Mouse (Mus musculus) ovary, postnatal 14 days (tissue): ENCODE measurements at regions not wholly inside any gene's neighbourhood (a gene's known extent, or its start where the extent isn't known, plus 50 kb on each side); places are given as distances from the start of the nearest gene placed in this dataset.

Experiments
- DNase-seq: peaks from one replicate; pipeline ENCODE4 v3.0.0; 2022; ENCODE audit warnings: low spot score

DNA sequence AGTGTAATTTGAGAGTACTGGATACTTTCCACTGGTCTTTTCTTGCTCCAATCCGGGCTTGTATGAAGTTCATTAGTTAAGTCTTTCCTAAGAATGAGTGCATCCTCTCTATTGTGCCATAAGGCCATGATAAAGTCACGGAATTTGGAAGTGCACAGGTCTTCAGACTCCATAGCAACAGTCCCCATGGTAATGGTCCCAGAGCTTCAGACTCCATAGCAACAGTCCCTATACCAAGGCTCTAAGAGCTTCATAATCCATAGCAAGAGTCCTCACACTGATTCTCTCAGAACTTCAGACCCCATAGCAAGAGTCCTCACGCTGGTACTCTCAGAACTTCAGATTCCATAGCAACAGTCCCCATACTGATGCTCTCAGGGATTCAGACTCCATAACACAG lies 214.5 kb upstream of the Far2 start:
- no peak for DNase-seq

DNA sequence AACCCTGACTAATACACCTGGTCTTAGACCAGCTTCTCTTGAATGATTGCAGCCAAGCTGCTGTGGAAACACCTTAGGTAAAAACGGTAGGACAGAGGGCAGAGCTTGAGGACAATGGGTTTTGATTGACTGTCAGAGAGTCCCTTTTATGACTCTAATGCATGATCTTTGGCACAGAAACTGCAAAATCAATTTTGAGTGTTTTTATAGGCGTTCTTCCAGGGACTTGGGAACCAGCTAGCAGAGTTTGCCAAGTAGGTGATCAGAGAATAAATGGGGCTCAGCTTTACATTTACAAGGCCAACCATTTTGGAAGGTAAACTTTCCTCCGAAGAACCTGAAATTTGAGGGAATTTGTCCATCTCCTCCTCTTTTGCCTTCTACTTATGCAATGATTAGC lies 213.6 kb upstream of the Far2 start:
- DNase-seq = no peak

DNA sequence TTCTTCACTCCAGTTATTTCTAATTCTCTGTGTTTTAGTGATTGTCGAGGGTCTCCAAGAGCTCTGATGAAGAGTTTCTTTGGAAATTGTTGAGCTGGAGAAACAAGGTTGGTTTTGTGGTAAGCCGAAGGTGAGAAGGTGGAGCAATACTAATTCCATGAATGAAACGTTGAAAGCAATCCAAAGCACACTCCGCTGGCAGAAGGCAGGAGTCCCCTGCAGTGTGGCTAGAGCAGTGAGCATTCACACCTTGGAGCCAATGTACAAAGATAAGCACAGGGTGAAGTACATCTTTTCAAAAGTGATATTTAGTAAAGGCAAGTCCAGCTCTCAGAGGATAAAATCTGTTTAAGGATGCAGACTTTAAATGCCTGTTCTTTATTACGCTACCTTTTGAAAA lies 208.2 kb upstream of the Far2 start:
- no peak for DNase-seq

DNA sequence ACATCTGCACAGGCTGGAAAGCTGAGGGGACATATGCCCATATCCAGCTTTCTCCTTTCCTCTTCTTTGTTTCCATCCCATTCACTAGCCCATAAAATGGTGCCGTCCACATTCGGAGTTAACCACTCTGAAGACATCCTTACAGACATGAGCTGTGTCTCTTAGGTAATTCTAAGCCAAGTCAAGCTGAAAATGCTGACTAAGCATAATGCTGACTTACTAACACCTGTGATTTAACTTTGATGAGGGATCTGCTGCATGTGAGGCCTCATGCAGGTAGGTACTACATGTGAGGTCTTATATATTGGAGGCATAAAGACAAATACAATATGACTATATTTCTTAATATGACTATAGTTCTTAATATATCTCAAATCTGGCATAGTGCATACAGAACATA lies 197.1 kb upstream of the Far2 start:
- no peak for DNase-seq

DNA sequence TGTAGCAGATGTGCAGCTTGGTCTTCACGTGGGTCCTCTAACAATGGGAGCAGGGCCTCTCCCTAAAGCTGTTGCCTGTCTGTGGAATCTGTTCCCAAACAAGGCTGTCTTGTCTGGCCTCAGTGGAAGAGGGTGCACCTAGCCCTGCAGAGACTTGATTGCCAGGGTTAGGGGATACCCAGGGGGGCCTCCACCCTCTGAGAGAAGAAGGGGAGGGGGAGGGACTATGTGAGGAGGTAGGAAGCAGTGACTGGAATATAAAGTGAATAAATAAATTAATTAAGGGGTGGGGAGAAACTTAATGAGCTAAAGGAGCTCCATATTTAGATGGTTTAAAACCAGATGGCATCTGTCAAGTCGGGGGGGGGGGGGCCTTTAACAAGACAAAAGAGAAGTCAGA lies 185.9 kb upstream of the Far2 start:
- no peak for DNase-seq

DNA sequence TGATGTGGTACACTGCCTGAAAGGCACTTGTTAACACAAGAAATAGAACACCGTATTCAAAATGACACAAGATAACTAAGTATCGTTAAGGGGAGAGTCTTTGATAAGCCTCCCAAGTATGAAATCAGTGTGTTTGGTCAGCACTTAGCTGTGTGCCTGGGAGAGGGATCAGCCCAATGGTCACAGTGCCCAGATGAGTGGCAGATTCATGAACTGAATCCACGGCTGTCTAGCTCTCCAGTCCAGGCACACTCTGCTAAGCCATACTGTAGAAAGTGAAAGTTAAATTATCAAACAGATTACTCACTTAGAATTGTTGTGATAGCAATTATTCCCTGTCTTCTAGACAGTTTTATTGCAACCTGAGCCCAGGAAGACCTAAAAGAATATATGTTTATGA lies 176.0 kb upstream of the Far2 start:
- DNase-seq = no peak

DNA sequence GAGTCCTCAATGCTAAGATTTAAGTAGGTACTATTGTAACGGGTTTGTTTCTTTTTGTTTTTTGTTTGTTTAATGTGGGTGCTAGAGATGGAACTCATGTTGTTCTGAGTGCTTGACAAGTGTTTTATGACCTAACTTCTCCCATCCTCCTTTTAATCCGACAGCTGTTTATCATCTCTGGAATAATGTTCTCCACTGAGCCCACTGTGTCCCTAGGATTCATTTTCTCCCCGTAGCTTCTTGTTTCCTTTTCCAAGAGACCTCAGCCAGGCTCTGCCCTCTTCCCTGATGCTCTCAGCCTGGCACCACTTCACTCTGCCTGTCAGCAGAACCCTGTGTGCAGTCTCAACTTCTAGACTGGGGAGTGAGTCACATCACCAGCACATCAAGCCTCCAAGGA lies 173.9 kb upstream of the Far2 start:
- no peak for DNase-seq

DNA sequence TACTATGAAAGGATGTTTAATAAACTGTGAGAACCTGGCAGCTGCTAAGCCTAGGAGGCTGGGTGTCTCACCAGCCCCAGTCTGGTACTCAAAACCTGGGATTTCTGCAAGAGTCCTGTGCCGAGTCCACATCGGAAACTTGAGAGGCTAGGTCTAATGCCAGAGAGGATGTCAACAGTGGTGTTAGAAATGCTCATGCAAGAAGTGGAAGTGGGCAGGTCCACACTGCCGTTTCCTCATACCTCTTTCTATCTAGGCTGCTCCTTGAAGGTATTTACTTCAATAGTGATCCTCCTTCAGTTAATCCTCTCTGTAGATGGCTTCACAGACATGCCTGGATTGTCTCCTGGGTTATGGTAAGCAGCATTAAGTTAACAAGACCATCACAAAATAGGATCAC lies 168.6 kb upstream of the Far2 start:
- no peak for DNase-seq

DNA sequence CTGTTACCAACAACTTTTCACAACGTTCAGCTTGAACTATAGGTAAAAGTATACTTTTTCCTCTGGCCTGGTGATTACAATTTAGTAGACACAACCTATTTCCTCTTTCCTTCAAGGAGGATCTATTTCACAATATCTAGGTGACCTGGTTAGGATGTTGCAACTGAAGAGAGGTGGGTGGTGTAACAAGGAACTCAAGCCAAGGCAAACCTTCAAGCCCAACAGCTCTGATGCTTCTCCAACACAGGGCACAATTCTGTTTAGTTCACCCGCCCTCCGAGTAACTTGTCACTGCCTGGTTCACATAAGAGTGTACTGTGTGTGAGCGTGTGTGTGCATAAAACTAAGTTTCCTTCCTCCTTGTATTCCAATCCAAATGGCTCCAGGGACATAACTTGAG lies 161.2 kb upstream of the Far2 start:
- no peak for DNase-seq

DNA sequence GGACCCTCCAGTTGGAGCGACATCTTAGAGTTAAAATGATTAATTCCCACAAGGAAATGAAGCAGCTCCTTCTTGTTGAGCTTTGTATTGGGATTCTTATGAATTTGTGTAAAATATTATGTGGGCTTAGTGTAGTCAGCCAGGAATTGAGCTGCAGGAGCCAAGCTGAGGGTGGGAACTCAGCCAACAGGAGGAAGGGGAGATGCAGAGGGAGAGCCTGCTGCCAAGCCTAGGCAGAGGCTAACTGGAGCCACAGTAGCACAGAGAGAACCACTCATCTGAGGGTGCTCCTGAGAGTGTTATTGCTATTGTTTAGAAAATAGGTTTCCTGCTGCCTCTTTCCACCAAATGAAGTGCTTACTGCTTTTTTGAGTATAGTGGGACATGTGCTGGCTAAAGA lies 127.4 kb upstream of the Far2 start:
- no peak for DNase-seq

DNA sequence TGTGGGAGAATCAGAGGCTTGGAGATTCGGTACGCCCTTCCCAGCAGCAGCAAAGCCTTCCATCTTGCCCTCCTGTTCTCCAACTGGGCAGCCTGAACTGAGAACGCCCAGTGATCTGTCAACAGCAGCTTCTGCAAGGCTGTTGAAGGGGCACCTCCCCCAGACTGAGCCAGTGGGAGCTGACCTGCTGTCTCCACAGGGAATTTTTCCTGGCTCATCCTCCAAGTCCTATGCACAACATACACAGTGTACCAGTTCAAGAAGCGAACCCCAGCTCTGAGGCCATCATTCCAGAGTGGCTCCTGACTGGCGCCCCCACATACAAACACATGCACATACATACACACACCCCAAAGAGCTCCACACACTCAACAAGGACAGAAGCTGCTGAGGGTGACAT lies 126.0 kb upstream of the Far2 start:
- no peak for DNase-seq

DNA sequence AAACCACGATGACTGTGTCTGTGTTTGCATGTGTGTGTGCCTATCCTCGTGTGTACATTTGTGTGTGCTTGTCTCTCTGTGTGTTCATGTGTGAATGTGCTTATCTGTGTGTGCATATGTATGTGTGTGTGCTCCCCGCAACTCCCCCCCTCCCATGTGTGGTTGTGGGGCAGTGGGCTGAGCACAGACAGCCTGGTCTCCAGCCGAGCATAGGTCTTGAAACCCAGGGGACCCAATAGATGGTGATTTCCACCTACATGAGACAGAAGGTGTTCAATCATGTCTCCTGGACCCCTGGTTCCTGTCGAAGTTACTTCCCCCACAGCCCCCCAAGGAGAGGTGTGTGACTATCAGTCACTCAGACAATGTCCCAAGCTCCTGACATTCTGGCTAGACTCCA lies 124.6 kb upstream of the Far2 start:
- no peak for DNase-seq

DNA sequence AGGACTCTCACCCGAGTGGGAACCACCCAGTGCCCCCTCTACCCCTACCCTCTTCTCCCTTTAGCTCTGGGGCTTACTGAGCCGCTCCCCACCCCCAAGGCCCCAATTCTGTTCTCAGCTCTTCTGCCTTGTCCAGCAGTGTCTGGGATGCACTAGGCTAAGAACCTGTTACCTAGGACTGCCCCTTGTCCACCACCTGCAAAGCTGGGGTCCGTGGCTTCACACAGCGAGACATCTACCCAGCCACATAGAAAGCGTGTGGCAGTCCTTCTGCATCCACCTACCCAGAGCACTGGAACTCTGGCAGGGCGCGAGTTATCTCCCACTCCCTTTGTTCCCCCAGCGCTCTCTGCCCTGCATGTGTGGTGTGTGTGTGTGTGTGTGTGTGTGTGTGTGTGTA lies 123.8 kb upstream of the Far2 start:
- DNase-seq = no peak

DNA sequence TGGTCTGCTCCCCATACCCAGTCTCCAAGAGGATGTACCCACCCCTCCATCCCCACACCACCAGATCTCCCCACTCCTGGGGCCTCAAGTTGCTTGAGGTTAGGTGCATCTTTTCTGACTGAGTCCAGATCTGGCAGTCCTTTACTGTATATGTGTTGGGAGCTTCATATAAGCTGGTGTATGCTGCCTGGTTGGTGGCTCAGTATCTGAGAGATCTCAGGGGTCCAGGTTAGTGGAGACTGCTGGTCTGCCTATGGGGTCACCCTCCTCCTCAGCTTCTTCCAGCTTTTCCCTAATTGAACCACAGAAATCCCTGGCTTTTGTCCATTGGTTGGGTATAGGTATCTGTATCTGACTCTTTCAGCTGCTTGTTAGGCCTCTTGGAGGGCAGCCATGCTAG lies 118.1 kb upstream of the Far2 start:
- no peak for DNase-seq

DNA sequence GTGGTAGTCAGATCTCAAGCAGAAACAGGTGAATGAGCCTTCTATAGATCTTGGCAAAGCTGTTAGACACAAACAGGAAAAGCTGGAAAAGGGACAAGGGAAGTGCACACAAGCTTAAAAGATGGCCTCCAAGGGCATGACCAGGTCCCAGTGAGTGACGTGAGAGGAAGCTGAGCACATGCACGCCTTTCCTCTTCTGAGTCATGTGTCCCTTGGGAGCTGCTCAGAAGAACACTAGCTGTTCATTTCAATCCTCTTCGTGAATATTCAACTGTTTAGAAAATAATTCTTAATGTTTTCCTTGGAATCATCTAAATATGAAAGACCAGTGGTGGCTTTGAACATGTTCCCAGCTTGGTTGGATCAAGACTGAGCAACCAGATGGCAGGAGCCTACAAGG lies 103.0 kb upstream of the Far2 start:
- no peak for DNase-seq

DNA sequence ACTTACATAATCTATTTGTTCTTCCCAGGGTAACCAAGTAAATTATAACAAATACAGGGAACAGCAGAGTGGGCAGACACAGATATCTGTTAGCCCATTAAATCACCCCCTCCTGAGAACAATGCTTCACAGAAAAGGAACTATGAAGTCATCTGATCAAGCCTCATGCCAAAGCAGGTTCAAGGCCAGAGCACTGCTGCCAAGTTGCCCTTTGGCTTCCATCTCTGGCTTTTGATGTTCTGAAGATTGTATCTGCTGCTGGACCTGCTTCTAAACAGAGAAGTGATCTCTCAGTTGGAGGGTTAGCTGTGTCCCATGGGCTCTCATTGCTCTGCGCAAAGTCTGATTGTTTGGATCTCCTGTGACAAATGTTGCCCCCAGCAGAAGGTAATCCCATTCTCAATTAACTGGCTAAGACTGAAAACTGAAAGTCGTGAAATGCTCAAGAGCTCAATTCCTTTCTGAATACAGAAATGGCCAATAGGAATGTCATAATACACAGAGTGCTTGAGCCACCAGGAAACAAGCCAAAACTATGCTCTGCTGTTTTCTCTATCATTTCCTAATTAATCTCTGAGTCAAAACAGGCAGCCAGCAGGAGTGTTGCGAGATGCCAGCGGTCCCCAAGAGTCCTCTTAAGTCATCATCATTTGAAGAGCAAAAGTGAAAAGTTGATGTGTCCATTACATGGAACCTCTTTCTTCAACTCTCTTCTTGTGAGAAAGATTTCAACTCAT lies 102.0 kb upstream of the Far2 start:
- no peak for DNase-seq

DNA sequence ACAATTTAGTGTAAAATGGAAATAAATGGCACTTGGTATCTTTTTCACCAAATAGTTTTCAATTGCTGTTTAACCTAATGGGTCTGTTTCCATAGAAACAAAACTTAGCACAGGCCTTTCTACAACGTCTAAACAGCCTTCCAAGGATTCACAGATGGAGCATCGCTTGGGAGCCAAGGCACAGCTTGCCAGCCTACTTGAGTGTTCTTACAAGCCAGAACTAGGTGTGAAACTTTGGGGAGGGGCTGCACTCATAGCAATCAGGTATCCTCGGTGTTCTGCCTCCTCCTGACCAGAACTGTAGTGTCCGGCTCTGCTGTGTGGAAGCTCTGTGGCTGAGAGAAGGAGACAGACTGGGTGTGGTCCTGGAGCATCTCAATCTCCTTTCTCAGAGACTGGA lies 99.1 kb upstream of the Far2 start:
- DNase-seq = no peak

DNA sequence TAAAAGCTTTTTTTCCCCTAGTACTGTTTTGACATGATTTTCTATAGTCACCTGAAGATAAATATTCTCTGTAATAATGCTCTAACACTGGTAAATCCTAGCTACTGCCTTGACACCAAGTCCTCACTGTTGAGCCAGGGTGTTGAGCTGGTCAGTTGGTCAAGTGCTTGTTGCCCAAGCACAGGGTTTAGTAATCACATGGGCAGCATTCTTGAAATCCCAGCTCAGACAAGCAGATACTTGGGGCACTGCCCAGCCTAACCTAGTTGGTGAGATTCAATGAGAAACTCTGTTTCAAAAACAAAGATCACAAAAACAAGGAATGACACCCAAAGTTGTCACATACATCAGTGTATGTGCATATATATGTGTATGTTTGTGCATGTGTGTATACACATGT lies 95.4 kb upstream of the Far2 start:
- no peak for DNase-seq

DNA sequence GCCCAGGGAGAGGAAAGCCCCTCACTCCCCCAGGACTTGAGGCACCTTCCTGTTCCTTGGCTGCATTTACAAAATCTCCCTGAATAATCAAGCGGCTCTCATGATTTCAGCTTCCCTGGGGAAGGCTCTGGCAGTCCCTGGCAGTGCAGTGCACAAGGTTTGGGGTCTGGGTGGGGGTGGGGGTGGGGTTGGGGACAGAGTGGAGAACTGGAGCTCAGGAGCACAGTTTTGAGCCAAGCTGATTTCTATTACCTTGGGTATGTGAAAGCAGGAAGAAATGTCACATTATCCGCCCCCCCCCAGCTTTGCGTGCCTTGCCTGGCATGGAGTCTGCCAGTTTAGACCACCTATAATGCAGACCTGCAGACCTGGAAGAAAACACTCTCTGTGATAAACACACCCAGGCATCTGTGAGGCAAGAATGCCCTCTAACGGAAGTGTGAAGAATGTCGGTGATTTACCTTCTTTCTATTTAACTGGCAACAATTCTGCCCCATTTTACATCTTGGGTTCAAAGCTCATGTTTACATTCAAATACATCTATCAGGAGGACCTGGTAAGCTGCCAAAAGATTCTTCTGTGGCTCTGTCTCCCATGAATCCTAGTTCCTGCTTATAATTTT lies 93.9 kb upstream of the Far2 start:
- DNase-seq = no peak

DNA sequence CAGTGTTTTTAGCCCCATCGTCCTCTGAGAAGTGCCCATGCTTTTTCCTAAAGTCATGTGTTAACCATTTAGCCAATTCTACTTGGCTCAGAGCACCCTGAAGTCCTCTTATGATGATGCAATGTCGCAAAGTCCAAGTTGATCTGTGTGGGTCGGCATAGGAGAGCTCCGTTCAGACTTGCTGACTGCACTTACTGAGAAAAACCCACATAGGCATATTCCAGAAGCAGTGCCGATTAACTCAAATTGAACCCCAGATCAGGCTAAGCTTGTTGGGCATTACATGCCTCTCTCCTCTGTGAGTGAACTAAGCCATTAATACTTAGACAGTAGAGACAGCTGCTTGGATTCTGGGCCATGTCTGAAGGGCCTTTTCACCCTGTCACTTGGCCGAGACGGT lies 93.3 kb upstream of the Far2 start:
- no peak for DNase-seq

DNA sequence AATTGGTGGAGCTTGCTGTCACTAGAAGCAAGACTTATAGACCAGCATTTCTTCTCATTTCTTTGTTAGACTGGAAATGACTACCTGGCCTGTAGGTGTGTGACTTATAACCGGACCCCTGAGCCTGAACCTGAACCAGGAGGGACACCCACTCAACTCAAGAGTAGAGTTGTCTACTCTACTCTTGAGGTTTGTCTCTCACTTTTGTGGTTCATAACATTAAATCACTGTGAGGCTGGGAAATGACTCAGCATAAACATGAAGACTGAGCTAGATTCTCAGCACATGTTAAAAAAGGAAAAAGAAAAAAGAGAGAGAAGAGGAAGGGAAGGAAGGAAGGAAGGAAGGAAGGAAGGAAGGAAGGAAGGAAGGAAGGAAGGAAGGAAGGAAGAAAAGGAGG lies 92.8 kb upstream of the Far2 start:
- DNase-seq = no peak

DNA sequence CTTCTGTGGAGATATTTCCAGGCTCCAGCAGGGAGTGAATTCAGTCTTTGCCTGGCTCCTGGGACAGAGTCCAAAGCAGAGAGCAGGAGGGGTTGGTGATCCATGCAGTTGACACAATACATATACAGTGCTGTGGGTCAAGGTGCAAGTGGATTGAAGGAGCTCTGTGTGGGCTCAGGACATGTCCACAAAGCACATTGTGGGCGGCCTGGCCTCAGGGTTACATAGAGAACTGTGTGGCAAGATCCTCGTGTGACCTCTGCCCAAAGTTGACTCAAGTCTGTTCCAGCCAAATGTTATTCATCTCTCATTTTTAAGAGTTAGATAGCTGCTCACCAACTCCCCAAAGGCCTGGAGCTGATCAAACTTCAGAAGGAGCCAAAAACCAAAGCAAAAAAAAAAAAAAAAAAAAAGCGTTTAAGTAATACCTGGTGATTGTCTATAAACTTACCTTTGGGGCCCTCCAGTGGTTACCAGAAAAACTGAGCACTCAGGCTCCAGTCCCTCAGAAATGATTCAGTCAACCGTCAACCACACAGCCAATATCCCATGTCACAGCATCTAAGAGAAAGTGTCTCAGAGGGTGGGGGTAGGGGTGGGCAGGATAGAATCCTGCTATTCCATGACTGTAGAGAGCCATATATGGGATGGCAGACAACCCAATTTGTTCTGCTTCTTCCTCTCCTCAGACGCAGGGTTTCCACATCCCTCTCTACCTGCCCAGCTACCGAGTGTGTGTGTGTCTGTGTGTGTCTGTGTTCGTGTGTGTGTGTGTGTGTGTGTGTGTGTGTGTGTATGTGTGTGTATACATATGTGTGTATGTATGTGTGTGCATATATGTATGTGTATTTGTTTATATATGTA lies 91.9 kb upstream of the Far2 start:
- DNase-seq = no peak

DNA sequence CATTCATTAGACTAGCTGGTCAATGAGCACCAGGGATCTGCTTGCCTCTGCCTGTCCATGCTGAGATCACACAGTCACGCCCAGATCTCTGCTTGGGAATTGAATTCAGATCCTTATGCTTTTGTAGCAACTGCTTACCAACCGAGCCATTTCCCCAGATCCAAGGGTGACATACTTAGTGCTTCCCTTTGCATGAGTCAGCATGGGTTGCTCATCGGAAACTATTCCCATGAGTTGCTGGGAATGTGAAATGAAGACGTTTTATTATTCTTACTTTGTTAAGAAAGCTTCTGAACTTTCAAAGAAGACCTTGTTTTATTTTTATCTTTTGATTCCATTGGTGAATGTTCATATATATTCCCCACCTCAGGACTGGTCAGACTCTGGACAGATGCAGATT lies 82.3 kb upstream of the Far2 start:
- no peak for DNase-seq
